Mouse (Mus musculus) bone marrow, adult 2 months (tissue): ENCODE measurements at regions not wholly inside any gene's neighbourhood (a gene's known extent, or its start where the extent isn't known, plus 50 kb on each side); places are given as distances from the start of the nearest gene placed in this dataset.

ENCODE experiments used
- CTCF ChIP-seq: fragments of 200-500 bp; IDR thresholded peaks from 2 replicates; pipeline ENCODE4 v1.5.1; 2011; ENCODE audit warnings: low read length, control low read depth; ENCODE audit not compliant: control insufficient read depth, insufficient read depth
- POLR2A ChIP-seq: fragments of 200-500 bp; IDR thresholded peaks from 2 replicates; pipeline ENCODE4 v1.6.1; 2011; ENCODE audit warnings: low read depth, mild to moderate bottlenecking, control low read depth, low read length, borderline replicate concordance; ENCODE audit not compliant: control insufficient read depth

DNA sequence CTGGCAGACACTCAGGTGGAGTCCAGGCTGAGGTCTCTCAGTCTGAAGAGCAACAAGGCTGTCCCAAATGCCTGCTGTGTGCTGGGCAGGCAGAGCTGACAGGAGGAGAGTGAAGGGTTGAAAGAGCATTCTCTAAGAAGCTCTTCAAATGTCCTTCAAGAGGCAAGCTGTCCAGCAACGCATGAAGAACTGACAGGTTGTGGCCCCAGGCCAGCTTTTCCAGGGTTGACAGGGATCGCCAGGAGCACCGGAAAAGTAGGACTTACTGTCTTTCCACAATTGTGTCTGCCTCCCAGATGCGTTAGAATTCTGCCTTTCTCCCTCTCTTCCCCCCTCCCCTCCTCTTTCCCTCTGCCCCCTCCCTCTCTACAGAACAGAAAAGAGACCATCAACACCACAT is 282.1 kb downstream of the Etnk1 start:
- TF ChIP-seq POLR2A (no peak), CTCF (no peak)
